Mouse (Mus musculus) bone marrow, adult 2 months (tissue): Measurements from ENCODE around the gene Lyzl6. TPM values are rescaled to one million over a fixed set of nuclear protein-coding genes. Genes with fewer than 3 reads are reported as not detected.

Experiments
- H3K27ac ChIP-seq: fragments of 200-500 bp; 2 replicates; pipeline ENCODE4 v1.5.1; 2012; ENCODE audit warnings: low read depth, mild to moderate bottlenecking, control low read depth, inconsistent platforms, low read length; ENCODE audit not compliant: control insufficient read depth, poor library complexity, insufficient read depth
- H3K4me1 ChIP-seq: fragments of 200-500 bp; 2 replicates; pipeline ENCODE4 v1.6.1; 2011; ENCODE audit warnings: low read length; ENCODE audit not compliant: control insufficient read depth, insufficient read depth
- H3K4me3 ChIP-seq: fragments of 200-500 bp; replicated peaks from 2 replicates; pipeline ENCODE3; 2011; ENCODE audit warnings: mild to moderate bottlenecking, low read depth, low read length, control low read depth; ENCODE audit not compliant: control insufficient read depth
- CTCF ChIP-seq: fragments of 200-500 bp; IDR thresholded peaks from 2 replicates; pipeline ENCODE4 v1.5.1; 2011; ENCODE audit warnings: low read length, control low read depth; ENCODE audit not compliant: control insufficient read depth, insufficient read depth
- POLR2A ChIP-seq: fragments of 200-500 bp; IDR thresholded peaks from 2 replicates; pipeline ENCODE4 v1.6.1; 2011; ENCODE audit warnings: low read depth, mild to moderate bottlenecking, control low read depth, low read length, borderline replicate concordance; ENCODE audit not compliant: control insufficient read depth
- WGBS: fragments of 180-500 bp; shearing (Covaris S2); methylation state at CpG from one replicate; pipeline ENCODE4 v1.1.7; 2018; 5-methylcytosine and 5-hydroxymethylcytosine counted together
- polyA plus RNA-seq: library from polyadenylated mRNA; stranded (reverse); fragments of >200 nt; gene quantifications from 2 replicates; pipeline ENCODE4 v1.2.4, GENCODE M21; 2011; ENCODE audit warnings: low replicate concordance; ENCODE audit not compliant: missing spikeins, insufficient read depth, insufficient read length

Lyzl6 gene
- polyA plus RNA-seq, 1 experiment: not detected

DNA sequence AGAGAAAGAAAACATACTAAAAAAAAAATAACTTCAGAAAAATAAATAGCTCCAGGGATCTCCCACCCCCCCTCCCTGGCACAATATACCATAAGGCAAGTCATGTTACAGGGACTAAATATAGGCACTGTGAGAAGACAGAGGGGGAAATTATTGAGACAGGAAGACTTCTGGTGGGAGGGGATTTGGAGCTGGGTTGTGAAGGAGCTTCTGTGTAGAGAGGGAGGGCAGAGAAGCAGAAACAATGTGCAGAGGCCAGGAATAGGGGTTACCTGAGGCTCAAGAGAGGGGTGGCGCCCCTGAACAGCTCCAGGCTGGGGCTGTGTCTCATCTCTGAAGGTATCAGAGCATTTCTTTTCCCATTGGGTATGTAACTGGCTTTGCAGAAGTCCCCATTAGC lies 27.0 kb upstream of the Lyzl6 start:
- Histone ChIP-seq H3K4me3 (no peak overlapping the region), H3K27ac (no peak overlapping the region), H3K4me1 (no peaks in the 10 kb centered on the region)
- TF ChIP-seq CTCF (no peak), POLR2A (no peak)
- WGBS: 52% methylated on average over 1 of the region's 1 CpGs

GRCm38 (mm10) chr11:103663119-103663518 lies 24.4 kb upstream of the Lyzl6 start:
- H3K4me1 ChIP-seq: no peaks in the 10 kb centered on the region
- WGBS: 81% methylated on average over 8 of the region's 8 CpGs
- H3K27ac ChIP-seq: no peak overlapping the region
- no peak for TF ChIP-seq CTCF
- TF ChIP-seq POLR2A: no peak
- H3K4me3 ChIP-seq: no peak overlapping the region

- 90% methylated on average over 5 of the region's 5 CpGs for WGBS
- no peak overlapping the region for H3K4me3 ChIP-seq
- no peaks in the 10 kb centered on the region for H3K4me1 ChIP-seq
- TF ChIP-seq POLR2A (no peak), CTCF (no peak)
- H3K27ac ChIP-seq: no peak overlapping the region
Observed at GRCm38 (mm10) chr11:103662546-103662945, 23.9 kb upstream of the Lyzl6 start.

DNA sequence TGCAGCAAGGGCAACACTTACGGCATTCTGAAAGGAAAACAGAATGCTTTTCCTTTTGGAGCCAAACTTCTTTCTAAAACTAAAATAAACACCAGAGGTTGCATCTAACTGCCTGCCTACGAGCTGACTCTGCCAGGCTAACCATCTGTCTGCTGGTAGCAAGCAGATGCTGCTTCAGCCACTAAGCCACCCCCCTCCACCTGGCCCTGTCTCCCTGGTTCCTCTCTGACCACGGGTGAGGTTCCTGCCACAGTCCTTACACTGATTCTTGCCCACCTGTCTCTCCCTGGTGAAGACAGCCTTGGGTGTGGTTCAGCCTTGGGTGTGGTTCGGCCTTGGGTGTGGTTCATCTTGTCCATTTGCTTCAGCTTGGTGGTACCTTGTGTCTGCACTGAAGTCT lies 23.2 kb upstream of the Lyzl6 start:
- H3K4me1 ChIP-seq: no peaks in the 10 kb centered on the region
- no peak overlapping the region for H3K4me3 ChIP-seq
- WGBS: 39% methylated on average over 4 of the region's 4 CpGs
- no peak overlapping the region for H3K27ac ChIP-seq
- TF ChIP-seq CTCF (no peak), POLR2A (no peak)

- Histone ChIP-seq H3K4me1 (no peaks in the 10 kb centered on the region), H3K4me3 (no peak overlapping the region), H3K27ac (no peak overlapping the region)
- TF ChIP-seq POLR2A (no peak), CTCF (no peak)
- 79% methylated on average over 7 of the region's 7 CpGs for WGBS
Observed at GRCm38 (mm10) chr11:103658189-103658588, 19.5 kb upstream of the Lyzl6 start.

DNA sequence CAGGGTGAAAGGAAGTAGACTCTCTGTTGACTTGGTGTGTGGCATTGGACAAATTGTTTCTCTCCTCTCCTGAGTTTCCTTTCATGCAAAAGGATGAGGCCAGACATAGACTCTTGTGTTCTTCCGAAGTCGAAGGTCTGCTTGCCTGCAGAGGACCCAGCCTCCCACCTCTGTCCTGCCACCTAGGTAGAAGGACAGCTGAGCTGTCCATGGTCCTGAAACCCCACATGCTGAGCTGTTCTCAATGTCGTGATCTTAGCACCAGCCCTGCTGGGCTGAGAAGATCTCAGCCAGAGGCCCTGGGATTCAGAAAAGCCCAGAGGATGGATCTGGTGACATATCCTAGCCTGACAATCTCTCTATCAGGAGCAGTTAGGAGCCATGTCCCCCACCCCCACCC lies 17.8 kb upstream of the Lyzl6 start:
- no peak for TF ChIP-seq POLR2A
- TF ChIP-seq CTCF: no peak
- Histone ChIP-seq H3K4me1 (no peaks in the 10 kb centered on the region), H3K4me3 (no peak overlapping the region), H3K27ac (no peak overlapping the region)
- WGBS: 9% methylated on average over 3 of the region's 3 CpGs

- H3K4me3 ChIP-seq: no peak overlapping the region
- 67% methylated on average over 10 of the region's 10 CpGs for WGBS
- H3K27ac ChIP-seq: no peak overlapping the region
- H3K4me1 ChIP-seq: no peaks in the 10 kb centered on the region
- TF ChIP-seq CTCF: no peak
- no peak for TF ChIP-seq POLR2A
Observed at GRCm38 (mm10) chr11:103653359-103653965, 14.8 kb upstream of the Lyzl6 start.

- no peaks in the 10 kb centered on the region for H3K4me1 ChIP-seq
- TF ChIP-seq CTCF: no peak
- no peak for TF ChIP-seq POLR2A
- H3K4me3 ChIP-seq: no peak overlapping the region
- WGBS: 66% methylated on average over 6 of the region's 6 CpGs
- H3K27ac ChIP-seq: no peak overlapping the region
Observed at GRCm38 (mm10) chr11:103651426-103651825, 12.7 kb upstream of the Lyzl6 start.

- no peak overlapping the region for H3K27ac ChIP-seq
- 3% methylated on average over 37 of the region's 37 CpGs for WGBS
- no peak overlapping the region for H3K4me3 ChIP-seq
- TF ChIP-seq CTCF: no peak
- no peak for TF ChIP-seq POLR2A
- no peaks in the 10 kb centered on the region for H3K4me1 ChIP-seq
Observed at GRCm38 (mm10) chr11:103649983-103650493, 11.3 kb upstream of the Lyzl6 start.
